Mouse (Mus musculus): ENCODE measurements around the gene Zfand6.

GRCm38 (mm10) chr7:84620956-84621355, 68.8 kb downstream of the Zfand6 start:
- no peak for TF ChIP-seq POLR2A (IDR thresholded peaks at IDR 0.05; ENCODE audit: borderline replicate concordance, control insufficient read depth, low read depth, low read length)
- no peak for TF ChIP-seq CTCF (IDR thresholded peaks at IDR 0.05; ENCODE audit: control insufficient read depth, insufficient read depth, low read length)
